Mouse (Mus musculus) CD8-positive naive resting alpha-beta T cell, adult 2 months (primary cell): ENCODE measurements at regions not wholly inside any gene's neighbourhood (a gene's known extent, or its start where the extent isn't known, plus 50 kb on each side); places are given as distances from the start of the nearest gene placed in this dataset.

Experiments used
- DNase-seq, 2 experiments: peaks; one replicate each; pipeline ENCODE4 v3.0.0; 2022; ENCODE audit warnings: low read depth in 2 of 2, low spot score in 2 of 2

DNA sequence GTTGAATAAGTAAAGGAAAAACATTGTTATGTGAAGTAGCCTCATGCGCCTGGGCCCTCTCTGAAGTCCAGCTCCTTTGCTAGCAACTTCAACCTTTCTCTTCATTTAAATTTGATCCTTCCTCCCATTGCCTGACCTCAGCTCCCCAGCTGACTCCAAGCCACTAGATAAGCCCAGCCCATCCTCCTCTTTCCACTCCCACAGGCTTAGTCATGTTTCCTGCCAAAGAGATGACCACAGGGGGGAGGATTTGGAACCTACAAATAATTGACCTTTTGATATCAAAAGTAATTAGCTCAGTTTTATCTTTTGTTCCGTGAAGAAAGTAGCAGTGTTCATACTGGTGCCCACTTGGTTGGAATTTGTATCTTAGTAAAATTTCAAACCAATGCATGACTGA is 345.7 kb upstream of the Zmiz1 start:
- DNase-seq, result no peak

- DNase-seq, result peak; percentile 65 to 72
Measured at GRCm38 (mm10) chr14:25116424-25116823, 342.6 kb upstream of the Zmiz1 start.

DNA sequence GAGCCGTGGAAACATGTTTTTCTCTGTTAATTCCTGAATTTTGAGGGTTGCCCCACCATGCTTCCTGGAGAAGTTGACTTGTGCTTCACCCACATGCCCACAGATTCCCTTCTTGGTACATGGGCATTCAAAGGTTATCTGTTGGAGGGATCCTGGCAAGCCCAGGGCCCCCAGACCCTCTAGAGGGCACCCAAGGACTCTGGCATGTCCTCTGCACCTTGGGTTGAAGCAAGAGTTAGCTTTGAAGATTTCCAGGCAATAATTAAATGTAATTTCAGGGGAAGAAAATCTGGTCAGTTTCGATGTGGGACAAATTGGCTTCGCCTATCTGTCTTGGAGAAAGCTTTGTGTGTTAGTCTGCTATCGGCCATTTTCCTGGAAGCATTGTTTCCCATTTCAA is 339.0 kb upstream of the Zmiz1 start:
- no peak for DNase-seq

DNA sequence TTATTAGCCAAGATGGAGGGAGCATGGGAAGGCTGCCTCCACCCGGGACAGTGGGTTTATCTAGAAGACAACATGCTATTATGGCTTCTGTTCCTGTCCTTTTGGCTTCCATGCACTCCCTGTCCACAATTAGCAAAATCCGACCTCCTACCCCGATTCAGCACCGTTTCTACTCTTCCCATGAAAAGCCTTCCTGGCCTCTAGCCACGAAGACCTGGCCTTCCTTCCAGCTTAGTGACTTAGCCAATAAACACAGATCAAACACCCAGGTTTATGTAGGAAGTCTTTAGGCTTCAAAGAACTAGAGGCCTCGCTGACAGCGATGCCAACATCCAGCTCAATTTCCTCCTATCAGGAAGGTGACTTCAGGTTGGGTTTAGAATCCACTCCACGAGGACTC is 338.5 kb upstream of the Zmiz1 start:
- no peak for DNase-seq

GRCm38 (mm10) chr14:25122971-25123535 is 335.9 kb upstream of the Zmiz1 start:
- no peak for DNase-seq

DNA sequence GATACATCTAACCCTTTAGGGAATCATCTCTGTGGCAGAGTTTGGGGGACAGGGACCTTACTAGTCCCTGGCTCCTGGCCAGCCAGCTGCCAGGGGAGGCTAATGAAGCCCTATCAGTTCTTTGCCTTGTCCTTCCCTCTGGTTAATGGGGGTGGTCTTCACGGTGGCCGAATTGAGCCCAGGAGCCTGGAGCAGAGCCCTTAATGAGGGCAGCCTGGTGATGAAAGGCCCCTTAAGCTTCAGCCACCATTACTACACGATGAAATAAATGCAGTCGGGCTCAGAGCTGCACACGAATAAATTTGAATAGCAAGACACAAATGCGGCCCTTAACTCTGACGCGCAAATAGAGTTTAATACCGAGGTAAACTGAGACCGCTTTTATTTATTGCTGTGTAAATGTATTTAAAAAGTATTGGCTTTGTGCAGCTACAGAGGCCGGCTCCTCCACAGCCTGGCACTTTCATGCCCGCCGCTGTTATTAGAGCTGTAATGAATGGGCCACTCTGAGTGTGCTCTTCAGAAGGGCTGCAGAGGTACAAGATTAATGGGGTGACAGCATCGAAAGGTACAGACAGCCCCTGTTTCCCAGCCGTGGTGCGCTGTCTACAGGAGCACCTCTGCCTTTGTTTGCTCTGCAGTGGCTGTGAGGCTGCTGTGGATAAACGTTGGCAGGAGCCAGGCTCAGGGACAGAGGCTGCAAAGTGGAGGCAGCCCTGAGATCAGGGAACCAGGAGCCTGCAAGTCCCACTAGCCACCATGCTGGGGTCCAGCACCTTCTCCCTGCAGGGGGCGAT is 335.2 kb upstream of the Zmiz1 start:
- no peak for DNase-seq

- no peak for DNase-seq
Measured at GRCm38 (mm10) chr14:25126544-25126943, 332.4 kb upstream of the Zmiz1 start.

DNA sequence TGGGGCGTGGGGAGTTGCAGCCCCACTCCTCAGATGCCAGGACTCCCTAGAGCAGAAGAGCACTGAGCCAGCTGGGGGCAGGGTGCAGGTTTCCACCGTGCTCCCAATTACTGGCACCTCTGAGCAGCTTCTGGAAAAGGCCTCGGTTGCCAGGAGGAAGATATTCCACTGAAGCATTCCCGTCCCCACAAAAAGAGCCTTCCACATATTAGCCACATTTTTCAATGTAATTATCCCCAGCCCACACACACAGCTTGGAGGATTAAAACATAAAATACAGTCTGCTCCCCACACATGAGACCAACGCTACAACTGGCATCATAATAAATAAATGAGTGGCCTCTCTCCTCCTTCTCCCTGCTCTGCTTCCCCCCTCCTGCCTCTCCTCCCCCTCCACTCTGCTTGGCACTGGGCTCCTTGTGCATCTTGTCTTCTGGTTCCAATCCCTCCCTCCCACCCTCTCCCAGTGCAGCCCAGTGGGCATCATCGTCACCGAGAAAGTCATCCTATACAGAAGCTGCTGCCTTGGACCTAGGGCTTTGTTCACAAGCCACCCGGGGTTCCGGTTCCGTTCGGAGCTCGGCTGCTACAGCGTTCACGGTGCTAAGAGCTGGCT is 331.3 kb upstream of the Zmiz1 start:
- no peak for DNase-seq

DNA sequence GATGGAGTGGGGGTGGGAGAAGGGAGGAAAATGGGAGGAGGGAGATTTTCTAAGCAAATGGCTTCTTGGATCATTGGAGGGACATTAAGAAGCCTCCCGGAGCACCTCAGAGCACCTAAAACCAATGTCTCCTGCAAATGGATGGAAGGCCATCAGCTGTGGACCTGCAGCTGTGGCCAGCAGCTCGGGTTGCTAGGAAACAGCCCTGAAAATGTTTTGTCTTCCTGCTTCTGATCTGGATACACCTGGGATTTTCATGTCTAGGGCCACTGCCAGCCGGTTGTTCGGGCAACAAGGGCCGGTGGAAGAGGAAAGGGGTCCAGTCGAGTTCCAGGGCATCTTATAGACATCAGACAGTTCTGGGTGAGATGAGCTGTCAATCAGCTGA is 330.8 kb upstream of the Zmiz1 start:
- no peak for DNase-seq

GRCm38 (mm10) chr14:25135371-25135770 is 323.6 kb upstream of the Zmiz1 start:
- DNase-seq, result no peak

DNA sequence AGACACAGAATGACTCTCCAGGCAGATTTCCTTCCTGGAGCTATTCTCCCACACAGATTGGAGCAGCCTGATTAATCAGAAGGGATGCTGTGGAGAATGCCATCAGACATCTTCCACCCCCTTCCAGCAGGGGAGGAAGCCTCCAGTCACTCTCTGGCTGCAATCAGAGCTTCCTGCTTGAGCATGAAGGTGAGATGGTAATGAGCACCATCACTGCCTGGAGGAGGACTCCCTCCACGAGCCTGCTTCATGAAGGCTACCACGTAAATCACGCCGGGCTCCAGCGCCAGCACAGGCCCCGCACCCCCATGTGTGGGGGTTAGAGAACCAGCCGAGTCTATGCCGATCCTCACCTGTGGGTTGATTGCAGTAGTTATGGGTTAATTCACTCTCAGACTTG is 321.7 kb upstream of the Zmiz1 start:
- DNase-seq, result no peak

- no peak for DNase-seq
Measured at GRCm38 (mm10) chr14:25138485-25138884, 320.5 kb upstream of the Zmiz1 start.

DNA sequence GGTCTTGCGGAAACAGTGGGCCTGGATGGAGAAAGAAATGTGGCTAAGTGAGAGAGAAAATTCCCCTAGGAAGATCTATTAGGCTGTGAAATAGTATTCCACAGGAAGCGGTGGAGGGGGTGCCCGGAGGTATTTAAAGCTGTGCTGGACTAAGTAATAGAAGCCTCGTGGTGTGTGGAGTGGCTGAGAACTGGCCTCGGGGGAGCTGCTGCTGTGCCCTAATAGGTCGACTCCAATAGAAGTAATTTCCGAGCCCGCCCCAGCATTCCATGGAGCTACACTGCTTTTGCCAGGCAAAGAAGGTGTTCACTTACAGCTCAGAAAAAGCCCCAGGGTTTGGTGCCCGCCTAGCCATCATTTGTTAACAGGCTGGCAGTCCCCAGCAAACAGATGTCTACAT is 317.1 kb upstream of the Zmiz1 start:
- DNase-seq, result no peak

DNA sequence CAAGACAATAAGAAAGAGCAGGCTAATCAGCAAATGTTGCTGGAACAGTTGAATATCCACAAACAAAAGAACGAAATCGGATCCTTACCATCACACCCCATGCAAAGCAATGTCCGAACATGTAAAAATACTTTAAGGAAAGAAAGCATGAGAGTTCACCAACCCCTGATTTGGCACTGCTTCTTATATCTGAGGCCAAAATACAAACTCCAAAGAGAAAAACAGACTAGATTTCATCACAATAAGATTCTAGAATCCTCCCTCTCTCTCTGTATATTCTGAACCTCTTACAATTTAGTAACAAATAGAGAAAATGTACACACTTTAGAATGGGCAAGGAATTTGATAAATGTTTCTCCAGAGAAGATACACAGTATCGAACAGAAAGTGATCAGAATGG is 315.9 kb upstream of the Zmiz1 start:
- no peak for DNase-seq

DNA sequence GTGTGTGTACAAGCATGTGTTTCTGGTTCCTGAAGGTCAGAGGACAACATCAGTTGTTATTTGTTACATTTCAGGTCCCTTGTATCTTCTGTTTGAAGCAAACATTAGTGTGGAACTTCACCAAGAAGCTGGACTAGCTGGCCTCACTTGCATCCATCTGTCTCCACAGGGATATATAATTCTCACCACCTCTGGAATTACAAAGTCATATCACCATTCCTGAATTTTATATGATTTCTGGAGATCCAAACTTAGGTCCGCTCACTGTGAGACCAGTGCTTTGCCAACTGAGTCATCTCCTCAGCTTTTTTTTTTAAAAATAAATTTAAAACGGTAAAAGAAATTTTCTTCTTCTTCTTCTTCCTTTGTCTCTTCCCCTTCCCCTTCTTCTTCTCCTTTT is 311.3 kb upstream of the Zmiz1 start:
- DNase-seq, result no peak

DNA sequence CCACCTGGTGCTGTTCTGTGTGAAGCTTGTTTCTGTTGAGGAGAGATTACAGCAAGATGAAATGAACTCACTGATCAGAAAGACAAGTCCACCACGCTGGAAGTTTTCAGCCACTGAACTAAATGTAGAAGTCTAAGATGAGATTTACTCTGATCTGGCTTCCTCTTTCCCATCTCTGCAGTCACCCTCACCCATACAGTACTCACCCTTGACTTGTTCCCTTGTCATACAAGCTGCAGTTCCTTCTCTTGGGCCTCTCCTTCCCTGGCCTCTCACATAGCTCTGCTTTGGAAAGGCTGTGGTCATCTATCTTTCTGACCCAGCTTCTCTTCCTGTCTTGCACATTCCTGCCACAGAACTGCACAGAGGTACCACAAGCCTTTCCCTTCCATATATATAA is 308.0 kb upstream of the Zmiz1 start:
- DNase-seq, result no peak

GRCm38 (mm10) chr14:25151485-25151884 is 307.5 kb upstream of the Zmiz1 start:
- no peak for DNase-seq

- no peak for DNase-seq
Measured at GRCm38 (mm10) chr14:25153573-25153972, 305.4 kb upstream of the Zmiz1 start.

- no peak for DNase-seq
Measured at GRCm38 (mm10) chr14:25154180-25154579, 304.8 kb upstream of the Zmiz1 start.

DNA sequence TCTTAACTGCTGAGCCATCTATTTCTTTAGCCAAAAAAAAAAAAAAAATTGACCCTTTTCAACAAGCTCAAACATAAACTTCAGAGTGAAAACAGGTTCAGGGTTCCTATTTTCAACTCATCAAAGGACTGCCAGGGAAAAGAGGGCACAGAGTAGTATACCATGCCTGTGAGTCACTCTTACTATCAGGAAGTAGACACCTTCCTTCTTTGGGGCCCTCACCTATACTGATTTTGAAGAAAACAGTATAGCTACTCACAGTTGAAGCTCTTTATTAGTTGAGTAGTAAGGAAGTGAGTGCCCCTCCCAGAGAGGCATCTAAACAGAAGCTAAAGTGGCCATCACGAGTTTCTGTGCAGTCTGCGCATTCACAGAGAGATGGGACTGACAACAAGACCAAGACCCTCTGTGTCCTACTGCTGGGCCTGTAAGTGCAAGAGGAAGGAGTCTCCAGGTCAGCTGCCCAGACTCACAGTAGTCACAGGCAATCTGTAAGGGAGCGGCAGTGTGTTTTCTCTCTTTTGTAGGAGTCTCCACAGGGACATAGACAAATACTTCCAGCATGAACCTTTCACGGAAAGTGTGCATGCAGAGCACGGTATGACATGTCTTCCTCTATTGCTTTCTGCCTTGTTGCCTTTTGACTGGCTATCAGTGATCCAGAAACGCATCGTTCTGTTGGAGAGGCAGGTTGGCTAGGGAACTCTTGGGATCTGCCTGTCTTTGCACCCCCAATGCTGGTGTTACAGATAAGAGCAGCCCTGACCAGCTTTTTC is 303.8 kb upstream of the Zmiz1 start:
- DNase-seq, result no peak

DNA sequence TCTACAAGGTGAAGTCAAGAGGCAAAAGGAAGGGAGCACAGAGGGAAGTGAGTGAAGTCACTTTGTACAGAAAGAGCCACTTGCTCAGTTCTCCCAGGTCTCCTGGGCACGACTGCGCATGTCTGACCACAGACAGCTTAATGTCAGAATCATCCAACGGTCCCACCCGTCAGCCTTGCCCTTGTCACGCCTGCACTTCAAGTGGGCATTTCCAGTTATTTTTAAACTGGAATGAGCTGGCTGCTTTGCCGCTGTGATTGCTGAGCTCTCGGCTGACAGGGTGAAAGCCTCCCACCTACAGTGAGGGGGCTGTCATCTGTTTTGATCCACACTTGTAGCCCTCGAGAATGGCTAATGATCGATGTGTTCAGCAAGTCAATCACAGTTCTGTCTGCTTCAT is 302.8 kb upstream of the Zmiz1 start:
- DNase-seq, result no peak
